Mouse (Mus musculus): Measurements from ENCODE around the gene Rec114.

Gene Rec114

DNA sequence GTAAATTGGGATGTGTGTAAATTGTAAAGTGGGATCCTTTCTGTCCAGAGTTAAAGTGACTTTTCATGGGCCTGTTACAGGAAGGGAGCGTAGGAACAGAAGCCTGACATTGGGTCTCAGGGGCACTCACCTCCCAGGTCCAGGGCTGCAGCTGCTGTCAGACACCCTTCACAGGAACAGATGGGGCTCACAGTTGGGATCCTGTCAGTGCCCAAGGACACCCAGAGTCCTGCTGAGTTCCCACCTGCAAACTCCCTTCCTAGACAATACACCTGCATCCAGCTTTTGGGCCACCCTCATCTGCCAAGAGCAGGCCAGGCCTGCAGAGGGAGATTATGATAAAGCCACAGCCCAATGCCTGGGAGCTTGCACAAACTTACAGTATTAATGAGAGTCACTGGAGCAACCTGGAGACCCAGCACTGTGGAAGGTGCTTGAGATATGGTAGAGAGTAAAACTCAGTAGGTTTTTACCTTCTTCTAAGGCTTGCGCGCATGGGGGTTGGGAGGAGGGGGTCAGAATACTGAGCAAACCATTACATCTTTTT is at the start of gene Rec114:
Gene Rec114 (minus strand): TSS at position 263 of the 547 bp plus-strand sequence.
- no peak for DNase-seq (ENCODE audit: low spot score)

- no peak for DNase-seq (ENCODE audit: low spot score)
These were observed 45.7 kb upstream of the Rec114 start for GRCm38 (mm10) chr9:58789476-58789875.

DNA sequence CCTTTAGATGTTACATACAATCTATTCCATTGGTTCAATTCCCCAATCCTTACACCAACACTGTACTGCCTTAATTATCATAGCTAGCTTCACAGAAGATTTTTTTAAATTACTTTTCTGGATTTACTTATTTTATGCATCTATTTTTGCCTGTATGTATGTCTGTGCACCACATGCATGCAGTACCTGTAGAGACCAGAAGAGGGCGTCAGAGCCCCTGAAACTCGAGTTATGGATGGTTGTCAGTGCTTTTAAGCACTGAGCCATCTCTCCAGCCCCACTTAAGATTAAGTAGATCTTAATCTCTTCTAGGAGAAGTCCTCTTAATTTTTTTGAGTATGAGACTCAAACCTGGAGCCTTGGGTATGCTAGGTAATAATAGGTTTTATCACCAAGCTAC is 31.6 kb upstream of the Rec114 start:
- DNase-seq (ENCODE audit: low spot score): no peak

- DNase-seq (ENCODE audit: low spot score): no peak
These were observed 31.0 kb upstream of the Rec114 start for GRCm38 (mm10) chr9:58774761-58775160.

DNA sequence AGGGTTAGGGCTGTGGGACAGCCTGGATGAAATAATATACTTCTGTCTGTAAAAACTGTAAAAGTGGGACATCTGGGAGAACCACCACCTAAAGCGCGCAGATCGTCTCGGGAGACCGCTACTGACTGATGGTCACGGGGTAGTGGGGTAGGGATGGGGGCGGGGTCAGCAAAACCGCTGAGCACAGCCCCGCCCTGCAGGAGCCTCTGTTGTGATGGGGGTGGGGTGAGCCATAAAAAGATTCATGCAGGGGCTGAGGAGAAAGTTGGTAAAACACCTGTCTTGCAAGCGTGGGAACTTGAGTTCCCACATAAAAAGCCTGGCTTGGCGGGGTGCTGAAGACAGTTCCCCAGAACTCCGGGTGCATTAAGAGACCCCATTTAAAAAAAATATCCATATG is 26.2 kb upstream of the Rec114 start:
- DNase-seq (ENCODE audit: low spot score): no peak

DNA sequence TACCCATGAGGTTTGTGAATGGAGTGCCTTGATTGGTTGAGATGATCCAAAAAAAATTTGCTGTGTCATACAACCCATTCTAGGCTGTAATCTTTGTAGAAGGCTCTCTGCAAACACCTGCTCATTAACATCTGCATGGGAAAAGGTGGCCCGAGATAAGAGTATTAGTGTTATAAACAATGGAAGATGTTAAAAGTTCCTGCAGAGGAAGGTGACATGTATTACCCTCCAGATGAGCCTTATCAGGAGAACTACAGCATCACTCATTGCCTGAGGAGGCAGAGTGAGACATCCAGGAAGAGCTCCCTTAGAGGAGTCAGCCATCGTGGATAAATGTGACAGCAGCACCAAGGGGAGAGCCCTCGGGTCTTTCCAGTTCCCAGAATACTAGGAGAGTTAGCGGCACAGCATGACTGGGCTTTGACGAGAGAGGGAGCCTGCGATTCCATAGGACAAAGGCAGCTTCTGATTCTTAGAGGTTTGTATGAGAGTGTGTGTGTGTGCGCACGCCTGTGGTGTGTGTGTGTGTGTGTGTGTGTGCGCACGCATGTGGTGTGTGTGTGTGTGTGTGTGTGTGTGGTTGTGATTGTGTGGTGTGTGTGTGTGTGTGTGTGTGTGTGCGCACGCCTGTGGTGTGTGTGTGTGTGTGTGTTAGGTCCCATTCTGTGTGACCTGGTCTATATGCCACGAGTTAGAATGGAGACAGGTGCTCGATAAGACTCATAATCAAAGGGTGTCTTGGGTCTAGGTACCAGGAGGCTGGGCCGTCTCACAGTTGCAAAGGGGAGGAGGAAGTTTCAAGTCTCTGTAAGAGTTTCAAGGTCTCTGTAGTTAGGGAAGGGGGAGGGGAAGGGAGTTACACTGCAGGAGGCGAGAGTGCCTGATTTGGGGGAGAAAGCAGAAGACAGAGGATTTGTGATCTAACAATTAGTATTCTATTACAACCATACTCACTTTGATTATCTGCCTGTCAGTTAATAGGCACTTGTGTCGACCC is 23.5 kb upstream of the Rec114 start:
- no peak for DNase-seq (ENCODE audit: low spot score)

DNA sequence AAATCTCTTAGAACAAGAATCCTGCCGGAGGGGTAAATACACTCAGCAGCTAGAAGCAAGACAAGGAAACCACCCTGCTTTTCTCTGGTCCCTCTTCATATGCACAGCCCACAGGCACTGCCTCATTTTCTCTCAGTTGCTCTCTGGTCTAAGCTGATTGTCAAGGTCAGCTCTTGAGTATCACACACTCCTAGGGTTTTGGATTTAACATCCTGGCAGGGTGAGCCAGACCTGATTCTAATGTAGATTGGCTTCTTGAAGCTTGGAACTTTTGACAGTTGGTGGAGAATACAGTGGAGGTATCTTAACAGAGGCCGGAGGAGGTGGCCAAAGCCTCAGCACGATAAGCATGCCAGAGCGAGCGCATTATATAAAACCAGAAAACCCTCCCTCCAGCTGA is 20.6 kb upstream of the Rec114 start:
- DNase-seq (ENCODE audit: low spot score): no peak

GRCm38 (mm10) chr9:58763114-58763513 is 19.4 kb upstream of the Rec114 start:
- DNase-seq (ENCODE audit: low spot score): no peak

DNA sequence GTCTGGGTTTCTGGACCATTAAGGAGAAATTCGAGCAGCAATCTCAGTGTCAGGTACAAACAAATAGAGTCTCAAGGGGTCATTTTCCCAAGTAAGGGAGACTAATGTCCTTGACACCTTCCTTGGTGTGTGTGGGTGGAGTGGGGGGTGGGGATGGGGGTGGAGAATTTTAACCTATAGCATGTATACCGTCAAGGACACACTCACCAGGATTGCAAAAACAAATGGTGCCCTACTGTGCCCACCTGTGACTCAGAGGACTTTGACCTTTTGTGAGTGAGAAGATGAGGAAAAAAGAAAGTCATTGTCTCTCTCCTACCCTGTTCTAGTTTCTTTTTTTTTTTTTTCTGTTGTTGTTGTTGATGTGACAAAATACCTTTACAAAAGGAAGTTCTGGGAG is 18.3 kb upstream of the Rec114 start:
- DNase-seq (ENCODE audit: low spot score): no peak

DNA sequence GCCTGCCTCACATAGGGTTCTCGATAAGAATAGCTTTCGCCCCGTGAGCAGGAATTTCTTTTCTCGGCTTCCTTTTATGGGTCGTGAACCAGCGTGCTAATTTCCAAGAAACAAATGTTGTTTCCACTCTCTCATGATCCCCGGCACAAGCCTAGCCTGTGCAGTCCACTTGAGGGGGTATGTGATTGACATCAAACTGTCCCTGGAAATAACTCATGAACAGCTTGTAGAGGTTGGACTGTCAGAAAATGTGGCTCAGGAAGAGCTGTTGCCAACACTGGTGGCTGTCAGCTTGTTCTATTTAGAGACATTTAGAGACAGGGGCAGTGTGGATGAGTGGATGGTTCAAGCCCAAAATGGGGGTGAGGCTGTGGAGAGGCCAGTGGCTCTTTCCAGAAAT is 15.0 kb upstream of the Rec114 start:
- no peak for DNase-seq (ENCODE audit: low spot score)

DNA sequence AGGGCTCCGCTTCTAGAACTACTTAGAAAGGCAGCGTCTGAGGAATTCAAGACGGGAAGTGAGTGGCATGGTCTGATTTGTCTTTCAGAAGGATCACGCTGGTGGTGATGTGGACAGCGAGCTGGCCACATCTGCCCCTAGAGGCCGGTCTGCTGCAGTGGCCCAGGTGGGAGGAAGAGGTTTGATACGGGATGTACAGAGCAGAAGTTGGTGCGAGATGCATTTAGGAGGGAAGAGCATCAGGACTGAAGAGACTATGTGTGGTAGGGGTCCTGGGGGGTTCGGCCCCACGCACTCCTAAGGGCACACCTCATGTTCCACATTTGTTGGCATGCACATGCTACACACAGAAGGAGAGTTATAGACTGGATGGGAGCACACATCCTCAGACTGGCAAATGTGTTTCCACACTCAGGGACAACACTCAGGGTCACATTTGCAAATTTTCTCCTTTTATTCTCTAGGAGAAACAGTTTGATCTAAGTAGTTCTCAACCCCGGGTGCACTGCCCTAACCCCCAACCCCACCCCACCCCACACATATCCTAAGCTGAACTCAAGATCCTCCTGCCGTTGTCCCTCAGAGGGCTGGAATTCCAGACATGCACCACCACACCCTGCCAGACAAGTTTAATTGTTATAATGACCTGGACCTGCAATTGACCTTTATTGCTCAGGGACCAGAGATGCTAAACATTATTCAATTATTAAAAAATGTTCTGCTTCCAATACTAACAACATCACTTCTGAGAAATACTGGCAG is 12.8 kb upstream of the Rec114 start:
- no peak for DNase-seq (ENCODE audit: low spot score)

DNA sequence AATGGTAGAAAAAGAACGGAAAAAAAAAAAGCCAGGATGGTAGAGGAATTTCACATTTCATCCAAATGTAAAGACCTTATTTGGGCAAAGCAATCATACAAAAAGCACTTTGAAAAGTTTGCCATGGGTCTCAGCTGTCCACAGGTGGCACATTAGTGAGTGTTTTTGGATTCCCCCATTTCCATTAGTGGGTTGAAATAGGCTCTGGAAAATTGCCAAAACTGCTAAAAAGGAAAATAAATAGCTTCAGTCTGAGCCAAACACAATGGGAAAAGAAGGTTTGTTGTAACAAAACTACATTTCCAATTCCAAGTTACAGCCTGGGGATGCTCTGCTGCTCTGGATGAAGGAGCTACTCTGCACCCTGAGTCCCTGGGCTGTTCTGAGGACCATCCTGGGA is 9.8 kb upstream of the Rec114 start:
- DNase-seq (ENCODE audit: low spot score): no peak

- no peak for DNase-seq (ENCODE audit: low spot score)
These were observed 4.4 kb upstream of the Rec114 start for GRCm38 (mm10) chr9:58748142-58748541.

- peak; percentile 18 for DNase-seq (ENCODE audit: low spot score)
These were observed 3.6 kb upstream of the Rec114 start for GRCm38 (mm10) chr9:58747328-58747755.

DNA sequence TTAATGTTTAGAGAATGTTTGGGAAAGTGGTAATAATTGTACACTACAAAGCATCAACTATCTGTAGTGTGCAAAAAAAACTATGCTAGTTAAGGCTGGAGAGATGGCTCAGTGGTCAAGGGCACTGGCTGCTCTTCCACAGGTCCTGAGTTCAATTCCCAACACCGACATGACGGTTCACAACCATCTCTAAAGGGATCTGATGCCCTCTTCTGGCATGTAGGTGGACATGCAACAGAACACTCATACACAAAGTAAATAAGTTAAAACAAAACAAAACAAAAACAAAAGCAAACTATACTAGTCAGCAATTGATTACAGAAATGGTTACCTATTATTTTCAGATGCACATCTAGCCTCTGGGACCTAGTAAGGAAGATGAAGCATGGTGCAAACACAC is 1.1 kb downstream of the Rec114 start:
- DNase-seq (ENCODE audit: low spot score): no peak

- no peak for DNase-seq (ENCODE audit: low spot score)
These were observed 2.4 kb downstream of the Rec114 start for GRCm38 (mm10) chr9:58741369-58741768.

- peak; percentile 49 for DNase-seq (ENCODE audit: low spot score)
These were observed 4.0 kb downstream of the Rec114 start for GRCm38 (mm10) chr9:58739791-58740190.

GRCm38 (mm10) chr9:58723165-58723564 is 20.6 kb downstream of the Rec114 start:
- no peak for DNase-seq (ENCODE audit: low spot score)

DNA sequence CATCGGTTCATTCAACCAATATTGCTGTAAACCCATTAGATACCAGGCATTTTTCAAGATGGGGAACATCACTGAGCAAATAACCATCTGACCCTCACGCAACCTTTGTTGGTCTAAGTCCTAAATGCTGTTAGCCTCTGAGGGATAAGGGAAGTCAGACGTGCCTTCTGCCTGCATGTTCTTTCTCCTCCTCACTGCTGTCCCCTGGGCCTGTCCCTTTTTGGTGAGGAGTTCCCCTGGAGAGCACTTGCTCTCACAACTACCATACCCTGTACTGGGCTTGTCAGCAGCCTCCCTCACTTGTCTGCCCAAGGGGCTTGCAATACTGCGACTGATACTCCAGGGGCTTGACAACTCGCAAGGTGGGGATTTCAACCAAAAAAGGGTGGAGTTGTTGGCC is 21.6 kb downstream of the Rec114 start:
- no peak for DNase-seq (ENCODE audit: low spot score)

DNA sequence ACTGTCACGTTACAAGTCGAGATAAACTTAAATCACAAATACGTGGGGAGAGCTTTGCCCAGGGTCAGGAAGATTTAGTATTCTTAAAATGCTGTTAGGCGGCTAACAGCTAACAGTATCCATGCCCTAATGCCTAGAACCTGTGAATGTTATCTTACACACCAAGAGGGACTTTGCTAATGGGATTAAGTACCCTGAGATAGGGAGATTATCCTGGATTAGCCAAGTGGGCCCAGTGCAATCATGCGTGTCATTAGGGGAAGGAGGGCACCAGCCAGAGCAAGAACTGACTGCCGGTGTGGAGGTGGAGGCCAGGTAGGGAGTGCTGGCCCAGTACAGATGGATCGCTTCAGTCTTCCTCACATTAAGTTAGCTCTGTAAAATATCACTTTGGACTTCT is 22.7 kb downstream of the Rec114 start:
- DNase-seq (ENCODE audit: low spot score): peak; percentile 47

GRCm38 (mm10) chr9:58720167-58720566 is 23.6 kb downstream of the Rec114 start:
- no peak for DNase-seq (ENCODE audit: low spot score)

DNA sequence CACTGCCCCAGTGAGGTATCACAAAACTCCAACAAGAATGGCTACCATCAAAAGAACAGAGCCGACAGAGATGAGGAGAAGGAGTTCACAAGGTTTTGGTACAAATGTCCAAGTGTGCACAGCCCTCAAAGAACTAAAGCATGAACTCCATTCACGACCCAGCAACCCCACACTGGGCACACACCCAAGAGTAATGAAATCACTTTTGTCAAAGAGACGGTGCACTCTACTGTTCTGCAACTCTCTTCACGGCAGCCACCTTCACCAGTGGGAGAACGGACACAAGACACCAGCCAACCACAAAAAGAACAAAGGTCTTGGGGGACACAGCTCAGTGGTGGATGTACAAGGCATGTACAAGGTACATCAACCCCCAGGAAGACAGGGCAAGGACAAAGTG is 24.3 kb downstream of the Rec114 start:
- DNase-seq (ENCODE audit: low spot score): no peak

DNA sequence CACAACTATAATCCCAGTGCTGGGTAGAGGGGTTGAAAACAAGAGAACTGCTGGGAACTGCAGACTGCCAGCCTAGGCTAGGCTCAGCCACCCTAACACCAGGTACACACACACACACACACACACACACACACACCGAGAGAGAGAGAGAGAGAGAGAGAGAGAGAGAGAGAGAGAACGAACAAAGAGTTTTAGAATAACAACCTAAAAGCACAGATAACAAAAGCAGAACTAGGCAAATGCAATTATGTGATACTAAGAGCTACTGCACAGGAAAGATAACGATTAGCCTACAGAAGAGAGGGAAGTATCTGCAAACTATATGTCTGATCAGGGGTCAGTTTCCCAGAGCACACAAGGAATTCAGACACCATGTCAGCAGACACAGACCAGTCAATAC is 24.8 kb downstream of the Rec114 start:
- DNase-seq (ENCODE audit: low spot score): no peak
